Mouse (Mus musculus): ENCODE data around the gene Gm13285. TPM values are rescaled to one million over a fixed set of nuclear protein-coding genes. Genes with fewer than 3 reads are reported as not detected.

The Gm13285 gene
- polyA plus RNA-seq, 1 experiment from 2014 or later = 1.8 TPM

DNA sequence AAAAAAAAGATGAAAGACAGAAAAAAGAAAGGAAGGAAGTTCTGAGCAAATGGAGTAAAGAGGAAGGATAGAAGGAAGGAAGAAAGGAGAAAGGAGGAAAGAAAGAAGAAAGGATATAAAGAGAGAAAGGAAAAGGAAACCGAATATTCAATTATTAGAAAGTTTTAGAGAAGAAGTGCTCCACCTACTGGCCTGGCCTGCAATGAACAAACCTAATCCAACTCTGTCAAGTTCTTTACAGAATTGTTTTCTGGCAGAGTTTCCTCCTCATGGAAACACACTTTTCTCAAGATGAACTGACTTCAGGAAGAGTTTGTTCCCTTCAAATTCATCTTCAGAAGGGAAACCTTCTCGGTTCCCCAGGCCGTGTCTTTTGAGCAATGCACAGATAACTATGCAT lies 39.4 kb downstream of the Gm13285 start:
- Histone ChIP-seq H3K4me2 (replicated peaks; ENCODE audit: low read depth, low read length) (no peak overlapping the region), H3K4me1 (ENCODE audit: insufficient read depth, low read depth, low read length) (no peaks in the 10 kb centered on the region), H3K27me3 (replicated peaks; ENCODE audit: insufficient read depth, low read length) (no peaks in the 10 kb centered on the region), H3K4me3 (ENCODE audit: low read depth, low read length) (no peak overlapping the region), H3K9ac (replicated peaks; ENCODE audit: low read depth) (no peak overlapping the region), H3K9me3 (ENCODE audit: low read length) (no peaks in the 10 kb centered on the region), H3K27ac (ENCODE audit: low read length) (no peak overlapping the region), H3K36me3 (ENCODE audit: insufficient read depth, low read length) (no peaks in the 10 kb centered on the region)
- peak; percentile 30 for DNase-seq (ENCODE audit: low spot score)
- TF ChIP-seq CTCF (IDR thresholded peaks at IDR 0.05) (peak; percentile 57), EP300 (IDR thresholded peaks at IDR 0.05) (no peak)
- 35% methylated on average over 3 of the region's 3 CpGs for WGBS
- ATAC-seq = no peak

DNA sequence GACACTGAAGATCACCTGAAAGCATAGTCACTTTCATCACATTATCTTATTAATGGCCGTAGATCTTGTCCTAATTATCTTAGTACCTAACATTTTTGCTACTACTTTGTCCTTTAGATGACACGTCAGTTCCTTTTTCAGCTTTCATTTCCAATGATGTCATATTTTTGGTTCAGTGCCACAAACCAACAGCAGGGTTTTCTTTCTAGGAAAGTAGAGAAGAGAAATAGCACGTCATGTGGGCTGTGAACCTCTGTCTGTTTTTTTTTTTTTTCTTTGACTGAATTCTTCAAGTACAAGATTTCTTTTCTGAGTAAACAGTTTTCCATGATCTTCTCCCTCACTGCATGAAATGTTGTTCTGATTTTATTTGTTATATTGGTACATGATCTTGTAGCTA lies 40.6 kb downstream of the Gm13285 start:
- DNase-seq (ENCODE audit: low spot score) = no peak
- TF ChIP-seq CTCF (IDR thresholded peaks at IDR 0.05) = no peak
- TF ChIP-seq EP300 (IDR thresholded peaks at IDR 0.05) = no peak
- no peak for ATAC-seq
- no peak overlapping the region for H3K27ac ChIP-seq (ENCODE audit: low read length)
- H3K4me2 ChIP-seq (replicated peaks; ENCODE audit: low read depth, low read length) = no peak overlapping the region
- no peak overlapping the region for H3K4me3 ChIP-seq (ENCODE audit: low read depth, low read length)
- H3K4me1 ChIP-seq (ENCODE audit: insufficient read depth, low read depth, low read length) = no peaks in the 10 kb centered on the region
- H3K9ac ChIP-seq (replicated peaks; ENCODE audit: low read depth) = no peak overlapping the region
- no peaks in the 10 kb centered on the region for H3K36me3 ChIP-seq (ENCODE audit: insufficient read depth, low read length)
- no peaks in the 10 kb centered on the region for H3K27me3 ChIP-seq (replicated peaks; ENCODE audit: insufficient read depth, low read length)
- H3K9me3 ChIP-seq (ENCODE audit: low read length) = no peaks in the 10 kb centered on the region
- 48% methylated on average over 3 of the region's 3 CpGs for WGBS

DNA sequence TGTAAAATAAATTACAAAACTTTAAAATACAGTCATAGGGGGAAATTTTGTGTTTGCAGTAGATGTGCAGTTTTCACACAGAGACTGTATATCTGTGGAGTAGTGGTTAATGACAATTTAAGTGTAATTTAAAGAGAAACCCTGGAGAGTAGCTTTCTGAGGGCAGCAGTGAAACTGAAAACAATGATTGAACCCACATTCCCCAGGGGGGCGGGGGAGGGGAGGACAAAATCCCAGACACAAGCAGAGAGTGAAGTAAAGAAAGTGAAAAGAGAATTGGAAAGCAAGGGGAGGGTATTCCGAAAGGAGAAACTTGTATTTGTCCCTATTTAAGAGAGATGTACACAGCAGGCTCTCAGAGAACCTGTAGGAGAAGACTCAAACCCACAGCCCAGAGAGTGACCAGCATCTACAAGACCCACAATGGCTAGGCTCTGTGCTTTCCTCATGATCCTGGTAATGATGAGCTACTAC lies 42.0 kb downstream of the Gm13285 start, which contains the start of gene Ifna4:
Gene Ifna4 (plus strand): TSS at position 424 of the 474 bp plus-strand sequence.
- WGBS = 72% methylated on average over 2 of the region's 2 CpGs
- no peak within 1 kb of the TSS for H3K4me2 ChIP-seq (replicated peaks; ENCODE audit: low read depth, low read length)
- DNase-seq (ENCODE audit: low spot score) (no peak), ATAC-seq (no peak)
- no peak within 1 kb of the TSS for H3K27ac ChIP-seq (ENCODE audit: low read length)
- H3K9me3 ChIP-seq (ENCODE audit: low read length) = no peaks in the 10 kb centered on the region
- no peak within 1 kb of the TSS for H3K9ac ChIP-seq (replicated peaks; ENCODE audit: low read depth)
- TF ChIP-seq EP300 (IDR thresholded peaks at IDR 0.05) (no peak), CTCF (IDR thresholded peaks at IDR 0.05) (no peak)
- no peaks in the 10 kb centered on the region for H3K36me3 ChIP-seq (ENCODE audit: insufficient read depth, low read length)
- no peaks in the 10 kb centered on the region for H3K4me1 ChIP-seq (ENCODE audit: insufficient read depth, low read depth, low read length)
- H3K27me3 ChIP-seq (replicated peaks; ENCODE audit: insufficient read depth, low read length) = no peaks in the 10 kb centered on the region
- no peak within 1 kb of the TSS for H3K4me3 ChIP-seq (ENCODE audit: low read depth, low read length)

DNA sequence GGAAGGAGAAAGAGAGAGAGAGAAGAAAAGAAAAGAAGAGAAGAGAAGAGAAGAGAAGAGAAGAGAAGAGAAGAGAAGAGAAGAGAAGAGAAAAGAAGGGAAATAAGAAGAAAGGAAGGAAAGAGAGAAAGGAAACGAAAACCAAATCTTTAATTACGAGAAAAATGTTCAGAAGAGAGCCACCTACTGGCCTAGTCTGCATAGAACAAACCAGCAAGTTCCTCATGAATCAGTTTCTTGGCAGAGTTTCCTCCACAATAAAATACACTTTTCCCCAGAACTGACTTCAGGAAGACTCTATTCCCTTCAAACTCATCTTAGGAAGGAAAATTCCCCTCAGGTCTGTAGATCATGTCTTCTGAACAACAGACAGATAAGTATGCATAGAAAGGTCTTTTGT lies 45.9 kb downstream of the Gm13285 start:
- Histone ChIP-seq H3K36me3 (ENCODE audit: insufficient read depth, low read length) (no peaks in the 10 kb centered on the region), H3K27ac (ENCODE audit: low read length) (no peak overlapping the region), H3K9ac (replicated peaks; ENCODE audit: low read depth) (no peak overlapping the region), H3K9me3 (ENCODE audit: low read length) (no peaks in the 10 kb centered on the region), H3K4me2 (replicated peaks; ENCODE audit: low read depth, low read length) (no peak overlapping the region), H3K4me1 (ENCODE audit: insufficient read depth, low read depth, low read length) (no peaks in the 10 kb centered on the region), H3K4me3 (ENCODE audit: low read depth, low read length) (no peak overlapping the region), H3K27me3 (replicated peaks; ENCODE audit: insufficient read depth, low read length) (no peaks in the 10 kb centered on the region)
- 50% methylated on average over 2 of the region's 2 CpGs for WGBS
- DNase-seq (ENCODE audit: low spot score) (no peak), ATAC-seq (no peak)
- TF ChIP-seq CTCF (IDR thresholded peaks at IDR 0.05) = peak; percentile 28; the same call in 1 of the 2 replicates
- no peak for TF ChIP-seq EP300 (IDR thresholded peaks at IDR 0.05)

DNA sequence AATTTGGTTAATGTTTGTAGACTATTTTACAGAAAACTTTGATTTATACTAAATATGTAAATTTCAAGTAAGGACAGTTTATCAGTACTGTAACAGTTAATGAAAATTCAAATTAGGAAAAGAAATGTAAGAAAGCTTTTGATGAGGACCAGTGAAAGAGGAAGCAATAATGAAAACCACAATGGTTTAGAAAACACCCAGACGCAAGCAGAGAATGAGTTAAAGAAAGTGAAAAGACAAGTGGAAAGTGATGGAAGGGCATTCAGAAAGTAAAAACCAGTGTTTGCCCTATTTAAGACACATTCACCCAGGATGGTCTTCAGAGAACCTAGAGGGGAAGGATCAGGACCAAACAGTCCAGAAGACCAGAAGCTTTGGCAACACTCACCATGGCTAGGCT lies 50.2 kb downstream of the Gm13285 start, which contains the start of gene Ifna1:
Gene Ifna1 (plus strand): TSS at position 390 of the 400 bp plus-strand sequence.
- TF ChIP-seq EP300 (IDR thresholded peaks at IDR 0.05) = no peak
- no peak for TF ChIP-seq CTCF (IDR thresholded peaks at IDR 0.05)
- Histone ChIP-seq H3K4me3 (ENCODE audit: low read depth, low read length) (no peak within 1 kb of the TSS), H3K4me1 (ENCODE audit: insufficient read depth, low read depth, low read length) (no peaks in the 10 kb centered on the region), H3K36me3 (ENCODE audit: insufficient read depth, low read length) (no peaks in the 10 kb centered on the region), H3K27me3 (replicated peaks; ENCODE audit: insufficient read depth, low read length) (no peaks in the 10 kb centered on the region), H3K9me3 (ENCODE audit: low read length) (no peaks in the 10 kb centered on the region), H3K9ac (replicated peaks; ENCODE audit: low read depth) (no peak within 1 kb of the TSS), H3K27ac (ENCODE audit: low read length) (no peak within 1 kb of the TSS), H3K4me2 (replicated peaks; ENCODE audit: low read depth, low read length) (no peak within 1 kb of the TSS)
- WGBS = 71% methylated on average over 1 of the region's 1 CpGs
- ATAC-seq = no peak
- no peak for DNase-seq (ENCODE audit: low spot score)

Other genes starting within 250 kb of the Gm13285 start
- not detected in 2 replicates for gene Ifna15, start 241.4 kb upstream of the Gm13285 start, polyA plus RNA-seq (2015; fragmentation: Nextera tagmentation; extraction: Ambion mirVana)
- not detected in 2 replicates for gene Ifna14, start 227.9 kb upstream of the Gm13285 start, polyA plus RNA-seq (2015; fragmentation: Nextera tagmentation; extraction: Ambion mirVana)
- not detected in 2 replicates for gene Ifna9, start 207.3 kb upstream of the Gm13285 start, polyA plus RNA-seq (2015; fragmentation: Nextera tagmentation; extraction: Ambion mirVana)
- not detected in 2 replicates for gene Ifna12, start 196.3 kb upstream of the Gm13285 start, polyA plus RNA-seq (2015; fragmentation: Nextera tagmentation; extraction: Ambion mirVana)
- not detected in 2 replicates for gene C87499, start 165.3 kb upstream of the Gm13285 start, polyA plus RNA-seq (2015; fragmentation: Nextera tagmentation; extraction: Ambion mirVana)
- gene Ifna13, start 155.2 kb upstream of the Gm13285 start, polyA plus RNA-seq (2015; fragmentation: Nextera tagmentation; extraction: Ambion mirVana) = not detected in 2 replicates
- gene Ifna16, start 122.7 kb upstream of the Gm13285 start, polyA plus RNA-seq (2015; fragmentation: Nextera tagmentation; extraction: Ambion mirVana) = not detected in 2 replicates
- not detected in 2 replicates for gene Ifna2, start 115.8 kb upstream of the Gm13285 start, polyA plus RNA-seq (2015; fragmentation: Nextera tagmentation; extraction: Ambion mirVana)
- not detected in 2 replicates for gene Ifnab, start 108.3 kb upstream of the Gm13285 start, polyA plus RNA-seq (2015; fragmentation: Nextera tagmentation; extraction: Ambion mirVana)
- gene Gm26566, start 77.9 kb upstream of the Gm13285 start, polyA plus RNA-seq (2015; fragmentation: Nextera tagmentation; extraction: Ambion mirVana) = 0.19 TPM in 1 of 2 replicates, not detected in the other
- gene Klhl9, start 77.2 kb upstream of the Gm13285 start, polyA plus RNA-seq (2015; fragmentation: Nextera tagmentation; extraction: Ambion mirVana) = 54.1 and 59.7 TPM in 2 replicates
- not detected in 2 replicates for gene Gm13271, start 44.8 kb upstream of the Gm13285 start, polyA plus RNA-seq (2015; fragmentation: Nextera tagmentation; extraction: Ambion mirVana)
- gene Gm13283, start 39.5 kb upstream of the Gm13285 start, polyA plus RNA-seq (2015; fragmentation: Nextera tagmentation; extraction: Ambion mirVana) = 0.38 and 0.44 TPM in 2 replicates
- 0.40 TPM in 1 of 2 replicates, not detected in the other for gene Gm13290, start 25.8 kb upstream of the Gm13285 start, polyA plus RNA-seq (2015; fragmentation: Nextera tagmentation; extraction: Ambion mirVana)
- gene Gm13289, start 22.7 kb upstream of the Gm13285 start, polyA plus RNA-seq (2015; fragmentation: Nextera tagmentation; extraction: Ambion mirVana) = not detected in 2 replicates
- not detected in 2 replicates for gene Gm13272, start 19.8 kb upstream of the Gm13285 start, polyA plus RNA-seq (2015; fragmentation: Nextera tagmentation; extraction: Ambion mirVana)
- 0.26 and 0.61 TPM in 2 replicates for gene Ifnz, start 17.5 kb upstream of the Gm13285 start, polyA plus RNA-seq (2015; fragmentation: Nextera tagmentation; extraction: Ambion mirVana)
- 0.30 TPM in 1 of 2 replicates, not detected in the other for gene Gm13276, start 14.0 kb upstream of the Gm13285 start, polyA plus RNA-seq (2015; fragmentation: Nextera tagmentation; extraction: Ambion mirVana)
- not detected in 2 replicates for gene Gm13277, start 11.0 kb upstream of the Gm13285 start, polyA plus RNA-seq (2015; fragmentation: Nextera tagmentation; extraction: Ambion mirVana)
- gene Gm13278, start 8.1 kb upstream of the Gm13285 start, polyA plus RNA-seq (2015; fragmentation: Nextera tagmentation; extraction: Ambion mirVana) = not detected in 2 replicates
- not detected in 2 replicates for gene Gm13275, start 5.2 kb upstream of the Gm13285 start, polyA plus RNA-seq (2015; fragmentation: Nextera tagmentation; extraction: Ambion mirVana)
- gene Gm13279, start 2.3 kb upstream of the Gm13285 start, polyA plus RNA-seq (2015; fragmentation: Nextera tagmentation; extraction: Ambion mirVana) = not detected in 2 replicates
- not detected in 2 replicates for gene Gm13287, start 3.6 kb downstream of the Gm13285 start, polyA plus RNA-seq (2015; fragmentation: Nextera tagmentation; extraction: Ambion mirVana)
- gene Gm13288, start 5.9 kb downstream of the Gm13285 start, polyA plus RNA-seq (2015; fragmentation: Nextera tagmentation; extraction: Ambion mirVana) = 0.05 TPM in 1 of 2 replicates, not detected in the other
- gene Ifna7, start 16.6 kb downstream of the Gm13285 start, polyA plus RNA-seq (2015; fragmentation: Nextera tagmentation; extraction: Ambion mirVana) = not detected in 2 replicates
- gene Ifna11, start 20.3 kb downstream of the Gm13285 start, polyA plus RNA-seq (2015; fragmentation: Nextera tagmentation; extraction: Ambion mirVana) = not detected in 2 replicates
- not detected in 2 replicates for gene Ifna6, start 27.8 kb downstream of the Gm13285 start, polyA plus RNA-seq (2015; fragmentation: Nextera tagmentation; extraction: Ambion mirVana)
- gene Ifna5, start 35.9 kb downstream of the Gm13285 start, polyA plus RNA-seq (2015; fragmentation: Nextera tagmentation; extraction: Ambion mirVana) = not detected in 2 replicates
- not detected in 2 replicates for gene Ifna4, start 42.2 kb downstream of the Gm13285 start, polyA plus RNA-seq (2015; fragmentation: Nextera tagmentation; extraction: Ambion mirVana)
- gene Ifna1, start 50.4 kb downstream of the Gm13285 start, polyA plus RNA-seq (2015; fragmentation: Nextera tagmentation; extraction: Ambion mirVana) = not detected in 2 replicates
- not detected in 2 replicates for gene Ifne, start 80.5 kb downstream of the Gm13285 start, polyA plus RNA-seq (2015; fragmentation: Nextera tagmentation; extraction: Ambion mirVana)

Data from lung, postnatal 0 days (tissue).